Mouse (Mus musculus) gastrocnemius, postnatal 36 days (tissue): ENCODE results near the gene Mepce. TPM values are rescaled to one million over a fixed set of nuclear protein-coding genes. Genes with fewer than 3 reads are reported as not detected.

Source experiments
- DNase-seq, 2 experiments: peaks; one replicate each; pipeline ENCODE4 v3.0.0; 2022
- intact Hi-C: fragments of 180-260 bp; cut with DNase I; formaldehyde crosslinking; loops from one replicate; pipeline ENCODE4 v1.15.1; 2025
- total RNA-seq, 2 experiments: library from RNA; stranded (reverse); gene quantifications; 2 replicates each; pipeline ENCODE4 v1.2.3; 2021

Mepce gene
- total RNA-seq, 2 experiments from 2014 or later = 20.8 to 25.2 TPM

- DNase-seq = peak; percentile 88 to 92
- intact Hi-C loops = loop anchor here (5.0 kb wide), 1 partner anchor 213 kb away; the partner anchor contains the start of genes Epo and Gnb2
Observed at GRCm38 (mm10) chr5:137745214-137746171, 42.0 kb downstream of the Mepce start, which contains the start of gene Tsc22d4. Gene Tsc22d4 (plus strand): TSS chr5:137745730.

- no peak for DNase-seq
- intact Hi-C loops = no loop called here
Observed at GRCm38 (mm10) chr5:137744197-137744596, 43.3 kb downstream of the Mepce start.

- no peak for DNase-seq
- intact Hi-C loops = no loop called here
Observed at GRCm38 (mm10) chr5:137742836-137743235, 44.6 kb downstream of the Mepce start.

- intact Hi-C loops = no loop called here
- no peak for DNase-seq
Observed at GRCm38 (mm10) chr5:137742048-137742447, 45.4 kb downstream of the Mepce start.

- intact Hi-C loops = no loop called here
- DNase-seq = peak; percentile 55 to 70
Observed at GRCm38 (mm10) chr5:137741023-137741931, 46.2 kb downstream of the Mepce start, which contains the start of gene Nyap1. Gene Nyap1 (minus strand): TSS chr5:137741607.

- intact Hi-C loops = no loop called here
Observed at GRCm38 (mm10) chr5:137740506-137740905, 46.9 kb downstream of the Mepce start.

GRCm38 (mm10) chr5:137739471-137739870, 48.0 kb downstream of the Mepce start:
- no peak for DNase-seq
- intact Hi-C loops = no loop called here

More at GRCm38 (mm10) chr5:137740506-137740905, 46.9 kb downstream of the Mepce start:
- no peak for DNase-seq

- intact Hi-C loops = no loop called here
Observed at GRCm38 (mm10) chr5:137738516-137738915, 48.9 kb downstream of the Mepce start.

GRCm38 (mm10) chr5:137737400-137737940, 50.0 kb downstream of the Mepce start:
- intact Hi-C loops = no loop called here
- DNase-seq = no peak

More at GRCm38 (mm10) chr5:137738516-137738915, 48.9 kb downstream of the Mepce start:
- DNase-seq = no peak

- intact Hi-C loops = no loop called here
- no peak for DNase-seq
Observed at GRCm38 (mm10) chr5:137734289-137735061, 53.0 kb downstream of the Mepce start.

GRCm38 (mm10) chr5:137733638-137734288, 53.7 kb downstream of the Mepce start:
- intact Hi-C loops = no loop called here
- no peak for DNase-seq

Other genes starting within 250 kb of the Mepce start
- not detected for gene Actl6b, start 234.1 kb downstream of the Mepce start, total RNA-seq
- gene Tfr2, start 217.8 kb downstream of the Mepce start, total RNA-seq = not detected
- 10 to 100 TPM in 1 of 2 experiments, 1 to 10 TPM in 1; 9.6 to 13.7 TPM for gene Mospd3, start 186.6 kb downstream of the Mepce start, total RNA-seq
- gene Pcolce, start 173.9 kb downstream of the Mepce start, total RNA-seq = 10 to 100 TPM; 57.1 to 66.1 TPM
- gene Fbxo24, start 158.7 kb downstream of the Mepce start, total RNA-seq = not detected
- 10 to 100 TPM; 13.6 to 13.8 TPM for gene Lrch4, start 158.5 kb downstream of the Mepce start, total RNA-seq
- gene Gm20605, start 158.5 kb downstream of the Mepce start, total RNA-seq = 1 to 10 TPM; 2.0 to 2.9 TPM
- 1 to 10 TPM; 2.3 to 2.7 TPM for gene Sap25, start 146.3 kb downstream of the Mepce start, total RNA-seq
- under 1 TPM; 0.47 to 0.48 TPM for gene Irs3, start 141.9 kb downstream of the Mepce start, total RNA-seq
- gene Agfg2, start 102.9 kb downstream of the Mepce start, total RNA-seq = 1 to 10 TPM; 3.8 to 4.6 TPM
- gene Nyap1, start 46.0 kb downstream of the Mepce start, total RNA-seq = under 1 TPM; 0.20 to 0.28 TPM
- 10 to 100 TPM; 52.2 to 55.6 TPM for gene Tsc22d4, start 41.9 kb downstream of the Mepce start, total RNA-seq
- gene Ppp1r35, start 8.8 kb downstream of the Mepce start, total RNA-seq = 1 to 10 TPM; 5.6 to 7.9 TPM
- under 1 TPM in 1 of 2 experiments, not detected in 1; 0.17 TPM for gene Zcwpw1, start 143 bp upstream of the Mepce start, total RNA-seq
- under 1 TPM; 0.10 to 0.59 TPM for gene Pilra, start 48.6 kb upstream of the Mepce start, total RNA-seq
- gene Pilrb1, start 70.5 kb upstream of the Mepce start, total RNA-seq = not detected
- under 1 TPM in 1 of 2 experiments, not detected in 1; 0.23 TPM for gene Pilrb2, start 84.2 kb upstream of the Mepce start, total RNA-seq
- under 1 TPM in 1 of 2 experiments, not detected in 1; 0.07 TPM for gene Cyp3a13, start 134.0 kb upstream of the Mepce start, total RNA-seq
- under 1 TPM; 0.59 to 0.99 TPM for gene Gjc3, start 175.4 kb upstream of the Mepce start, total RNA-seq
- under 1 TPM in 1 of 2 experiments, not detected in 1; 0.46 TPM for gene Azgp1, start 193.9 kb upstream of the Mepce start, total RNA-seq
- not detected for gene Smok3a, start 233.6 kb upstream of the Mepce start, total RNA-seq
- not detected for gene Smok3b, start 233.8 kb upstream of the Mepce start, total RNA-seq